Mouse (Mus musculus): Measurements from ENCODE around the gene Gm29554.
"Not testable (repeated sequence)": the region's sequence is repeated elsewhere in the genome, so short reads cannot be mapped to it uniquely, and the experiment has no call there.

Gene Gm29554

DNA sequence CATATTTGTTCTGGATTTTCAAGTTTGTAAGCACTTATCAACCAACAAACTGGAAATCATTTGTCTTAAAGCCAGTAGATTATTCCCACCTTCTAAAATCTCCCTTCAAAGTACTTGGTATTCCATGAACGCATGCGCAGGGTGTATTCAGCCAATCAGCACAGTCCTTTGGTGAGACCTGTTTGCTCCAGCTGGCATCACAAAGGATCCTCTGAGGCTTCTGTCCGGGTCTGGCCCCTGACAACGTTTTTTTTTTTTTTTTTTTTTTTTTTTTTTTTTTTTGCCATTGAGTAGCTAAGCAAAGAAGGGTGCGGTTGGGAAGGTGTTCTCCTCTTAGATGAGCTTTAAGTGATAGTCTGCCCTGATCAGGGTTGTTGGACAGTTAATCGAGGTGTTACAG lies at the start of gene Gm29554:
TSS of gene Gm29554 (plus strand) at position 301 of the 400 bp plus-strand sequence.
- not testable (repeated sequence) for DNase-seq (ENCODE audit: low spot score in 2 of 2)

Measured in natural killer cell, adult 2 months (primary cell).